8 mouse cellular contexts compared by ENCODE assay signal in the genomic region with DNA sequence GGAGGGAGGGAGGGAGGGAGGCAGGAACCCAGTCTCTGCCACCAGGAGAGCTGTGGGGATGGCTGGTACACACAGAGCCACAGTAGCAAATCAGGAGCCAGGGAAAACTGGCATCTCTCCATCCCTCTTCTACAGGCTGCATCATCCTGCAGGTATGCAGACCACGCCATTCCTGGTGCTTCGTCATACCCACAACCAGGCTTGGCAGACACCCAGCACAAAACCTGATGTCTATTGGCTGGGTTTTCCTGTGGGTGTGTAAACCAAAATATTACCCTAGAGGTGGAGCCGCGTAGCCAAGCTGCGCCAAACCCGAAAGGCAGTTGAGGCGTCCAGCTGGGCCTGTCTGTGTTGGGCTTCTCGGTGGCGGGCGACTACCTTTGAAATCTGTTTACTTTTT. TPM values are rescaled to one million over a fixed set of nuclear protein-coding genes. Genes with fewer than 3 reads are reported as not detected.
A peak's percentile ranks its signal among the peaks of the same experiment; 100 is the strongest.
DNase-seq lines count a peak whose midpoint lies in the region; ATAC-seq lines count a peak whose summit lies in the region.

No protein-coding gene starts in this region.

- no peaks in the 10 kb centered on the region for H3K36me3 ChIP-seq in heart, embryonic 15.5 days
- no peaks in the 10 kb centered on the region for H3K36me3 ChIP-seq in lung, embryonic 16.5 days (ENCODE audit: control insufficient read depth, insufficient read depth, low read length)

- H3K4me3 ChIP-seq in heart, embryonic 15.5 days: no peak overlapping the region
- no peak overlapping the region for H3K4me3 ChIP-seq in lung, embryonic 16.5 days (ENCODE audit: low read length)

- no peaks in the 10 kb centered on the region for H3K9me3 ChIP-seq in heart, embryonic 15.5 days (replicated peaks)
- no peaks in the 10 kb centered on the region for H3K9me3 ChIP-seq in lung, embryonic 16.5 days (ENCODE audit: control insufficient read depth, low read length)

- peak overlapping the region; percentile 42; the same call in 1 of the 2 replicates for H3K27ac ChIP-seq in heart, embryonic 15.5 days
- no peak overlapping the region for H3K27ac ChIP-seq in lung, embryonic 16.5 days (ENCODE audit: low read length)

- ATAC-seq in heart, embryonic 15.5 days (replicated peaks; ENCODE audit: insufficient number of reproducible peaks, insufficient read depth, low FRiP score, low read depth): peak; percentile 74
- ATAC-seq in lung, embryonic 16.5 days (ENCODE audit: low read depth): peak; percentile 78

- H3K4me2 ChIP-seq in heart, embryonic 15.5 days: no peak overlapping the region
- no peak overlapping the region for H3K4me2 ChIP-seq in lung, embryonic 16.5 days (ENCODE audit: low read depth, low read length)

- peaks cover 26% of the 10 kb centered on the region for H3K4me1 ChIP-seq in heart, embryonic 15.5 days (replicated peaks)
- H3K4me1 ChIP-seq in lung, embryonic 16.5 days (replicated peaks; ENCODE audit: control insufficient read depth, insufficient read depth, low read length): peaks cover 14% of the 10 kb centered on the region

- peak; percentile 27 for DNase-seq in gastrocnemius, adult 18-20 months (ENCODE audit: low spot score)
- DNase-seq in gastrocnemius, postnatal 10 days: no peak
- peak; percentile 80 for DNase-seq in cerebellum, adult 8-10 months
- peak; percentile 86 for DNase-seq in layer of hippocampus, adult 11-12 months (ENCODE audit: low spot score)
- peak; percentile 66 for DNase-seq in testis, postnatal 10 days (ENCODE audit: low spot score)
- DNase-seq in gastrocnemius, adult 8-10 months (ENCODE audit: low spot score in 2 of 2): no peak

- H3K27me3 ChIP-seq in heart, embryonic 15.5 days: no peaks in the 10 kb centered on the region
- no peaks in the 10 kb centered on the region for H3K27me3 ChIP-seq in lung, embryonic 16.5 days (ENCODE audit: control insufficient read depth, insufficient read depth, low read depth, low read length)

- no peak overlapping the region for H3K9ac ChIP-seq in heart, embryonic 15.5 days
- H3K9ac ChIP-seq in lung, embryonic 16.5 days (ENCODE audit: low read length): no peak overlapping the region

- 36% methylated on average over 10 of the region's 10 CpGs for WGBS in heart, embryonic 15.5 days
- WGBS in lung, embryonic 16.5 days: 15% methylated on average over 10 of the region's 10 CpGs

RNA-seq across cellular contexts. Expression of a gene that starts 17.5 kb away (rescaled TPM):
- 1 to 10 TPM; 1.8 to 2.1 TPM for total RNA-seq in gastrocnemius, adult 18-20 months (2021)
- total RNA-seq in gastrocnemius, postnatal 10 days (2021): 1 to 10 TPM; 5.6 to 6.6 TPM
- polyA plus RNA-seq in heart, embryonic 15.5 days (2015; fragmentation: Nextera tagmentation; extraction: Ambion mirVana): 8.8 and 12.7 TPM in 2 replicates
- 33.6 and 34.0 TPM in 2 replicates for polyA plus RNA-seq in lung, embryonic 16.5 days (2015; fragmentation: Nextera tagmentation; extraction: Ambion mirVana)
- 1 to 10 TPM; 1.3 to 1.5 (median 1.4) TPM for total RNA-seq in gastrocnemius, adult 8-10 months (2022)

RNA-seq across cellular contexts. Expression of a gene that starts 33.8 kb away (rescaled TPM):
- 1 to 10 TPM in 1 of 2 experiments, under 1 TPM in 1; 0.94 to 1.3 TPM for total RNA-seq in gastrocnemius, adult 18-20 months (2021)
- total RNA-seq in gastrocnemius, postnatal 10 days (2021): 1 to 10 TPM; 1.1 to 1.3 TPM
- polyA plus RNA-seq in heart, embryonic 15.5 days (2015; fragmentation: Nextera tagmentation; extraction: Ambion mirVana): 0.40 and 0.87 TPM in 2 replicates
- 4.7 and 5.9 TPM in 2 replicates for polyA plus RNA-seq in lung, embryonic 16.5 days (2015; fragmentation: Nextera tagmentation; extraction: Ambion mirVana)
- under 1 TPM; 0.31 to 0.72 (median 0.57) TPM for total RNA-seq in gastrocnemius, adult 8-10 months (2022)

RNA-seq across cellular contexts. Expression of a gene that starts 51.5 kb away (rescaled TPM):
- total RNA-seq in gastrocnemius, adult 18-20 months (2021): under 1 TPM; 0.18 to 0.24 TPM
- under 1 TPM; 0.26 to 0.47 TPM for total RNA-seq in gastrocnemius, postnatal 10 days (2021)
- 0.30 and 1.3 TPM in 2 replicates for polyA plus RNA-seq in heart, embryonic 15.5 days (2015; fragmentation: Nextera tagmentation; extraction: Ambion mirVana)
- 0.57 and 0.78 TPM in 2 replicates for polyA plus RNA-seq in lung, embryonic 16.5 days (2015; fragmentation: Nextera tagmentation; extraction: Ambion mirVana)
- total RNA-seq in gastrocnemius, adult 8-10 months (2022): under 1 TPM in 1 of 4 experiments, not detected in 3; 0.16 TPM

Comparison
In these comparisons a context has a peak if more than half of its experiments do, and no peak if none do; other contexts are left out.
1. DNase-seq: peak in gastrocnemius, adult 18-20 months (single experiment), cerebellum, adult 8-10 months (single experiment), layer of hippocampus, adult 11-12 months (single experiment) and testis, postnatal 10 days (single experiment); none in gastrocnemius, postnatal 10 days (single experiment) and gastrocnemius, adult 8-10 months (0 of 2).